Mouse (Mus musculus) bone marrow macrophage, adult 2 months (primary cell): ENCODE data around the gene Angpt4.

Experiments used
- CTCF ChIP-seq: IDR thresholded peaks from 2 replicates; pipeline ENCODE4 v1.5.1; 2012; ENCODE audit warnings: low read depth, mild to moderate bottlenecking, low read length, moderate library complexity
- POLR2A ChIP-seq: IDR thresholded peaks from 2 replicates; pipeline ENCODE4 v1.6.1; 2012; ENCODE audit warnings: mild to moderate bottlenecking, low read depth, low read length, borderline replicate concordance

DNA sequence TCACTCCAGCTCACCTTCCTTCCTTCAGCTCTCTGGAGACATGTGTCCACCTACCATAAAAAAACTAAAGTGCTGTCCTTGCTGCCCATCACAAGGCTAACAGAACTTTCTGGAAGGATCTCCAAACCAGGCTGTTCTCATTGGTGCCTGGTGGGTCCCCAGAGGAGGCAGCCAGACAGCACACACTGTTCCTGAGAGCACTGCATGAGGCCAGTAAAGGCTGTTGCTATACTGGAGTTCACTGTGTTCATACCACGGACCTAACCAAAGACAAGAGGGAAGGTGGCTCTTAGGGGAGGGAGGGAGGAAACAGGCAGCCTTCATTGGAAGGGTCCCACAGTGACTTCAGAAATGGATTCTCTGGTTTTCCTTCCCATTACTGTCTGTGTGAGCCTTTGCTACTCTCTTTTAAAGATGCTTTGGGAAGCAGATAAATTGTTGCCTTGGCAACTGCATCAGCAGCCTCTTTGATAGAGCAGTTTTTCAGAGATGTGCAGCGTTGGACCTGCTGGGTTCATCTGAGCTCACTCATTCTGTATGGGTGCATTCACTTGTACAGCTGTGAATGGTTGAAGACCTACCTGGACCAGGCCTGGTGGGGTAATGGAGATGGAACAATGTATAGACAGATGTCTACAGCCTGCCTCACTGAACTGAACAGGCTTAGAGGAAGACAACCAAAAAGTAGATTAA lies 38.2 kb downstream of the Angpt4 start:
- no peak for TF ChIP-seq CTCF
- TF ChIP-seq POLR2A: no peak
